Mouse (Mus musculus): ENCODE data around the gene Cacna1a. TPM values are rescaled to one million over a fixed set of nuclear protein-coding genes. Genes with fewer than 3 reads are reported as not detected.
"Not testable (repeated sequence)": the region's sequence is repeated elsewhere in the genome, so short reads cannot be mapped to it uniquely, and the experiment has no call there.

Cacna1a gene
- total RNA-seq, 4 experiments from 2014 or later = 177 to 203 (median 185) TPM

DNA sequence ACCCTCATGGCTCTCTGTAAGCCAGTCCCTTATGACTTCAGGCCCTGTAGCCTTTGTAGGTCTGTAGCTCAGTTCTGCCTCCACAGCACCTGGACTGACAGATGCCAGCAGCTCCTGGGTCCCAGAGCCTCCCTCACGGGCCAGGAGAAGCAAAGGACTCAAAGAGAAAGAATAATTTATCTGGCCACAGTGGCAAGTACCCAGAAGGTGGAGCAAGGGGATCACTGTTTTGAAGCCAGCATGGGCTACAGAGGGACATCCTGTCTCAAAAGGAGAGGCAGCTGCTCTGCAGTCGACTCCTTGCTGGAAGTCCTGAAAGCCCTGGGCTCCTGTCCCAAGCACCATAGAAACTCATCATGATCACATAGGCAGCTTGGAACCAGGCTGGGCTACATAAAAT is 198.0 kb downstream of the Cacna1a start:
- DNase-seq (ENCODE audit: low spot score in 2 of 2) = no peak

DNA sequence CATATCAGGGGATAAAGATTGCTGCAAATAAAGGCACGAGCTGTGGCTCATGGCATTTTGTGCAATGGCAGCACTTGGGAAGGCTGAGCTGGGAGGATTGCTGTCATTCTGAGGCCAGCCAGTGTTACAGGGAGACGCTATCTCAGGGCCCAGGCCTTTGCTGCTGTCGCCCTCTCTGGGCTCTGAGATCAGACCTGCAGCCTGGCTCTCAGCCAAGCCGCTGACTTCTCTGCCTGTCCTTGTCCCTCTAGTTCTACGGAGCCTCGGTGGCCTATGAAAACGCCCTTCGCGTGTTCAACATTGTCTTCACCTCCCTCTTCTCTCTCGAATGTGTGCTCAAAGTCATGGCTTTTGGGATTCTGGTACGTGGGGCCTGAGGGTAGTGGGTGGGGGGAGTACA is 200.3 kb downstream of the Cacna1a start:
- no peak for DNase-seq (ENCODE audit: low spot score in 2 of 2)

DNA sequence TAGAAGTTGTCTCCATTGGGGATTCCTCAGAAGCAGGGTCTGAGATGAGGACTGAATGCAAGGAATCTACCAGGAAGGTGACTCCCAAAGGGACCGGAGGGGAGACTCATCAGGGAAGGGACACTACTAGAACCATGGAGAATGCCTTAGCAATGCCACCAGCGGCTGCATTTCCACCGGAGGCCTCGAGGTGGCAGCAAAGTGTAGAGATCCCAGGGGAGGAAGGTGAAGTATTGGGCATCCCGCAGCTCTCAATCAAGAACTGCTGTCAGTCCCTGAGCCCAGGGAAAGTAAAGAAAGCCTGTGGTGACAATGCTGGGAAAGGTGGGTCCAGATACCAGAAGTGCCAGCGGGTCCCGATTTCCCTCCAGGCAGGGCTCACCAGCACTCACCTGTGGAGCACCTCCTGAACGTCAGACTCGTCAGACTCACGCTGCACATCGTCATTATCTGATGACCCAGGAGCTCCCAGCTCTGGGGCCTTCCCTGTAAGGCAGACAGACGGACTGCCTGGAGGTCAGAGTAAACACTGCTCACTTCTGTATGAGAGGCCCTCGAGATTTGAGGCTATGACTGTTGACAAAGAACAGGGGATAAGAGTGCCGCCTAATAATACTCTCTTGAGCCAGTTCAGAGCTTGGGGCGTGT is 203.9 kb downstream of the Cacna1a start:
- DNase-seq (ENCODE audit: low spot score in 2 of 2) = peak in 1 of 2 experiments; percentile 80

DNA sequence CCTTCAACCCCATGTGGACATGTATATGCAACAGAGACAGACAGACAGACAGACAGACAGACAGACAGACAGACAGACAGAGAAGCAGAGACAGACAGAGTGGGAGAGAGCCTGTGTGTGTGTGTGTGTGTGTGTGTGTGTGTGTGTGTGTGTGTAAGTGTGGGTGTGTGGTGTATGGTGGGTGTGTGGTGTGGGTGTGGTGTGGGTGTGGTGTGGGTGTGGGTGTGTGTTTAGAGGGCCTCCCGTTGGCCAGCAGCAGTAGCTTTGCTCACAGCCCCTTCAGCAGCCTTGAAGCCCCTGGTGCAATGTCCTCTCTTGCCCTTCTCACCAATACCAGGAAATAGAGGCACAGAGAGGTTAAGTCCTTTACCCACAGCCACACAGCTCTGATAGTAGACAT is 204.9 kb downstream of the Cacna1a start:
- DNase-seq (ENCODE audit: low spot score in 2 of 2) = no peak

DNA sequence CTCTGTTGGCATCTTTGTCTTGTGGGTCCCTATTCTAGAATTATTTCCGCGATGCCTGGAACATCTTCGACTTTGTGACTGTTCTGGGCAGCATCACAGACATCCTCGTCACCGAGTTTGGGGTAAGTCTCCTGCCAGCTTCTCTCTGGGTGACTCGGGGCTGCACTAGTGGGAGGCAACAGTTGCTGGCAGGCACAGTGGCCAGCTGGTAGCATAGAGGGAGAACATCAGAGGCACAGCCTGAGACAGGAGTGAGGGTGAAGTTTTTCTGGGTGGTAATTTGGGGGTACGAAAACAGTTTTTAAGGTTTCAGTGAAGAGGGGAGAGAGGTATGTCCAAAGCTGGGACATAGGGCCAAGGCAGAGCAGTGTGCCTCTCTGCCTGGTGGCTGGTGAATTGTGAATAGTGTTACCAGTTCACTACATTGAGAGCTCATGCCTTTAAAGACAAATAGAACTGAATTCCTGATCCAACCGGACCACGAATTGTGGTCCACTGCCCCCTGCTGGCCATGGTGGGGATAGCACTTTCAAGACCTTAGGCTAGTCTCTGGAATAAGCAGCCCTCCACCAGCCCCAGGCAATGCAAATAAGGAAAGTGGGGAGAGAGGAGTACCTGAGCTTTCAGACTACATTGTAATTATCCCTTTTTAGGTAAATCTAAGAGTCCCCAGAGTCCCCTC is 206.0 kb downstream of the Cacna1a start:
- DNase-seq (ENCODE audit: low spot score in 2 of 2) = peak in 1 of 2 experiments; percentile 69

DNA sequence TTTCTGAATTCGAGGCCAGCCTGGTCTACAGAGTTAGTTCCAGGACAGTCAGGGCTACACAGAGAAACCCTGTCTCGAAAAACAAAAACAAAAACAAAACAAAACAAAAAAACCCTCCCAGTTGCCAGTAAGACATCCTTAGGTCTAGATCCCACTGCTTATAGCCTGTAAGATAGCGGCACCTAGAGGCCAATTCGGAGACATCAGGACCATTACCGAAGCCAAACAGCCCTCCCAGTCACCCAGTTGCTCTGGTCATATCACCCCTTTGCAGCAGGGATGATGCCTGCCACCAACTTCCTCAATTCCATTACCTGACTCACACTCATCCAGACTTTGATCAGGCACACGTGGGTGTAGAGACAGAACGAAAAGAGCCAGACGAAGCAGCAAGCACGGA is 207.4 kb downstream of the Cacna1a start:
- no peak for DNase-seq (ENCODE audit: low spot score in 2 of 2)

DNA sequence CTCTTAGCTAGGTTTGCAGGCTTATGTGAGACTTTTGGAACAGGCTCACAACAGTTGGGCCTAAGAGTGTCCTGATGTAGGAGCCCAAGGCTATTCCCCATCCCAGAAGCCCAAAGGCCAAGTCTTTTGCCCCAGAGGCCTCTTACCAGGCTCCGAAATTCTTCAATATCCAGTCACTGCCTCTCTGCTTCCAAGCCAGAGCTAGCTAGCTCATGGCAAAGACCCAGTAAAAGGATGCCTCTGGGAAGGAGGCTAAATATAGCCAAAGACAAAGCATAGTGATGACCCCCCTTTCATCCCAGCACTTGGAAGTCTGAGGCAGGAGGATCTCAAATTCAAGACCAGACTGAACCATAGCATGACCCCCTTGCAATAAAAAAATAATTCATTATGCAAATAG is 211.2 kb downstream of the Cacna1a start:
- no peak for DNase-seq (ENCODE audit: low spot score in 2 of 2)

DNA sequence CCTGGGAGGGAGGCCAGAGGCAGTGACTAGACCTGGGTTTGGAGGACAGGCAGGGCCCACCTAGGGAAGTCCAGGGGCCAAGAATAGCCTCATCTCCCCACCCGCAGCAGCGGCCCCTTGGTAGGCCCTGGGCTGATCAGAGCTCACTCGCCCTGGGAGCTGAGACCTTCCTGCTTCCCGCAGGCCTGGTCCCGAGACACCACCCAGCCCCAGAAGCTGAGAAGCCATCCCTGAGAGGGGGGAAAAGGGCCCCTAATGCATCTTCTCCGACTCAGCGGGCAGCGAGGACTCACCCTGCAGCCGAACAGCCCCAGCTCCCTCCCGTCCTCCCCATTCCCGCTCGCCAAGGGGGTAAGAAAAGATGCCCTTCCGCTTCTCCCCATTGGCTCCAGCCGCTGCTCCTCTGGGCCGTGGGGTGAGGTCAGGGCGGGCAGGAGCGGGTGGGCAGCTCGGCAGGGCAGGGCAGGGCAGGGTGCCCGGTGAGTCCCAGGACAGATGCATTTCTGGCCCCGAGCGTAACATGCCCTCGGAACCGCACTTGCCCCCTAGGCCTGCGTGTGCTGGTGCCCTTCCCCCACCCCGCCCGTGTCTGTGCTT is 212.2 kb downstream of the Cacna1a start:
- no peak for DNase-seq (ENCODE audit: low spot score in 2 of 2)

DNA sequence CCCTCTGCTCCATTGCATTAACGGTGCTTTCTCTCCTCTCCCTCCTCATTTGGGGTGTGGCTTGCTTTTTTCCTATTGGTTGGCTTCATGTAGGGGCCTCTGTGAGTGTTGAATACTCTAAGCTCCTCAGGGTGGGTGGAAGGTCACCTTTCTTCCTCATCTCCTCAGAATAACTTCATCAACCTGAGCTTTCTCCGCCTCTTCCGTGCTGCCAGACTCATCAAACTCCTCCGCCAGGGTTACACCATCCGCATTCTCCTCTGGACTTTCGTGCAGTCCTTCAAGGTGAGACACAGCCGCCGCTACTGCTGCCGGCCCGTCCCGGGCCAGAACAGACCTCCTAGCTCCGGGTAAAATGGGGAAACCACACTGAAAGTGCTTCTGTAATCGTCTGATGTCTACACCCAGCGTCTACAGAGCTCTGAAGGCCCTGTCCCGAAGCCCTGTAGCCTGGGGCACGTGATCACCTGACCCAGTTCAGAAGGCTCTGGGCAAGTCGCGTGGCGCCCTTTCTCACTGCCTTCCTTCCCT is 213.0 kb downstream of the Cacna1a start:
- no peak for DNase-seq (ENCODE audit: low spot score in 2 of 2)

DNA sequence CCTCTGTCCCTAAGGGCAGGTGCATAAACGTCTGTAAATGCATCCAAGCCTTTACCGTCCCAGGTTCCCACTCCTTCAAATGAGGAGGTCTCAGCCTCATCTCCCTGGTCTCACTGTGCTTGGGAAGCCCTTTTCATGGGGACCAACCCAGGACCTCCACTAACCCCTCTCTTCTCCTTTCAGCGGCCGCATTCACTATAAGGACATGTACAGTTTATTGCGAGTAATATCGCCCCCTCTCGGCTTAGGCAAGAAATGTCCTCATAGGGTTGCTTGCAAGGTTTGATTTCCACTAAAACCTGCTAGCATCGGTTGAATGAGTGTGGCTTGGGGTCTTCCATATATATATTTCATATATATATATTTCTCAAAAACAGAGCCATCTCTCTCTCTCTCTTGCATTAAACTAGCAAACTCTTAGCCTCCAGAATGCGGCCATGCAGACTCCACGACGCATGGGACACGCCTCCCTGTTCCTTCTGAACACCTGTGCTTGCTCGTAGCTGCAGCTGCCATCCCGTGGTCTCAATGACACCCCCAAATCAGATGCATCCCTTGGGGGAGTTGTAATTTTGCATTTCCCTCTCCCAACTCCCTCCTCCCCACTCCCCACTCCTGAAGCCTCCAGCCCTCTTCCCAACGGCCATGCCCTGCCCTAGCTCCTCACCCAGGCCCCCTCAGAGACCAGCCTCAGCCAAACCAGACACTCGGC is 226.4 kb downstream of the Cacna1a start:
- no peak for DNase-seq (ENCODE audit: low spot score in 2 of 2)

DNA sequence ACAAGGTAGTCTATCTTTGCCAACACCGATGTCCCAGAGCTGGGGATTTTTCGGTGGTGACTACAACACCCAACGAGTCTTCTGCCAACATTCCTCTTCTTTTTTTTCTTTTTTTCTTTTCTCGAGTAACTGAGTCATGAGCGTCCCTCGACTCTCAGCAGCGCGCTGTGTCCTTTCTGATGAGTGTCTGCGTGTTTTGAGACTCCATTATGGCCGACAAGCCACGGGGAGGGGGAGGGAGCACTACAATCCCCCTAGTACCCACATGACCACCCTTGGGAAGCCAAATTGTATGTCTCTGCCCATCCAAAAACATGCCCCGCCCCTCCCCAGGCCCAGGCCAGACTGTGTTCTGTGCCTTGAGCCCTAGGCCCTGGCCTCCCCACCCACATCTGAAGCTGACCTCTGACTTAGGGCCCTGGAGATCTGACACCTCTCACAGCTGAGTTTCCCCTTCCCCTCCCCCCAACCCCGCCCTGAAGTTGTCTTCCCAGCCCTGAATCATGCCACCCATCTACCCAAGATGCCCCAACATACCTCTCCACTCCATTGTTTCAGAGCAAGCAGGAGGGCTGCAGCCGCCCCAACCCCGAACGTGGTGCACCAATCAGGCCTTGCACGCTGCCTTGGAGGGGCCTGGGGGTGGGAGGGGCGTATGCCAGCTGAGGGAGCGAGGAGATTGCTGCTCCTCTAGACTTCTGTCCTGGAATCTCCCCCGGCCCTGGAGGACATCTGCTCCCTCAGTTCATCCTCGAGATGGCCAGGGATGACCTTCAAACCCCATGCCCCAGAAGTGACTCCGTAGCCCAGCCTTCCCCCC is 227.6 kb downstream of the Cacna1a start:
- DNase-seq (ENCODE audit: low spot score in 2 of 2) = no peak

DNA sequence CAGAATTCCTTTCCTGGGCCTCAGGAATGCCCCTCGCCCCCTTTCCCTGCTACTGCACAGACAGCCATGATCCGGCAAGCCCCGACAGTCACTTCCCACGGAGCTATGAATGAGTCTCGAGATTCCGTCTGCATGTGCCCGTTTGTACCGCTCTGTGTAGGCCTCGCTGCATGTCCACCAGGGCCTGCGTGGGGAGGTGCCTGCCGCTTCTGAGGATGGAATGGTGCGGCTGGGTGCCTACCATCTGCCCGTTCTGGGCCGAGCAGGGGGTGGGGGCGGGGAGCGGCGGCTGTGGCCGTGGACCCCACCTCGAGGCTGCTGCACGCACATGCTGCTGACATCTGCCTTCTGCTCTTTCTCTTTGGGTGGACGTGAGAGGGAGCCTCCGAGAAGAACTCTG is 228.8 kb downstream of the Cacna1a start:
- no peak for DNase-seq (ENCODE audit: low spot score in 2 of 2)

DNA sequence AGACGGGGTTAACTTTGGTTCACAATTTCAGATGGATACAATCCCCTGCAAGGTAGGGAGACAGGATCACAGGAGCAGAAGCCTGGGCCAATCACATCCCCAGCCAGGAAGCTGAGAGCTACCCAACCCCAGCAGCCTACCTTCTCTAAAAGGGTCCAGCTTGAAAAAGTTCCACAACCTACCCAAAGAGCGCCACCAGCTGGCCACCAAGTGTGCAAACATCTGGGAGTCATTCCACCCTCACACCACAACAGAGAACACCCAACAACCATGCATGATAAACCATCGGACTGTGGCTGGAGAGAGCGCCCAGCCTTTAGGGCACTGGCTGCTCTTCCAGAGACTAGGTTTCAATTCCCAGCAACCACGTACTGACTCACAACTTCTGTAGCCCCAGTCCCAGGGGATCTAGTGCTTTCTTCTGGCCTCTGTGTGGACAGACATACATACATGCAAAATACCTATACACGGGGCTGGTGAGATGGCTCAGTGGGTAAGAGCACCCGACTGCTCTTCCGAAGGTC is 232.9 kb downstream of the Cacna1a start:
- no peak for DNase-seq (ENCODE audit: low spot score in 2 of 2)

DNA sequence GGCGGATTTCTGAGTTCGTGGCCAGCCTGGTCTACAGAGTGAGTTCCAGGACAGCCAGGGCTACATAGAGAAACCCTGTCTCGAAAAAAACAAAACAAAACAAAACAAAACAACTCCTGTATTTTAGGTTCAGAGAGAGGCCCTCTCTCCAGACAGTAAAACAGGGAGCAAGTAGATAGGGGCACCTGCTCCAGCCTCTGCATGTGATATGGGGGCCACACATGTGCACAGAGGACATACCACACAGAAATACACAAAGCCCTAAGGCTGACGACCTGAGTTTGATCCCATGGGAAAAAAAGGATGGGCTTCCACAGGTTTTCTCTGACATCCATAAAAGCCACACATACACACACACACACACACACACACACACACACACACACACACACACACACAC is 235.2 kb downstream of the Cacna1a start:
- not testable (repeated sequence) for DNase-seq (ENCODE audit: low spot score in 2 of 2)

DNA sequence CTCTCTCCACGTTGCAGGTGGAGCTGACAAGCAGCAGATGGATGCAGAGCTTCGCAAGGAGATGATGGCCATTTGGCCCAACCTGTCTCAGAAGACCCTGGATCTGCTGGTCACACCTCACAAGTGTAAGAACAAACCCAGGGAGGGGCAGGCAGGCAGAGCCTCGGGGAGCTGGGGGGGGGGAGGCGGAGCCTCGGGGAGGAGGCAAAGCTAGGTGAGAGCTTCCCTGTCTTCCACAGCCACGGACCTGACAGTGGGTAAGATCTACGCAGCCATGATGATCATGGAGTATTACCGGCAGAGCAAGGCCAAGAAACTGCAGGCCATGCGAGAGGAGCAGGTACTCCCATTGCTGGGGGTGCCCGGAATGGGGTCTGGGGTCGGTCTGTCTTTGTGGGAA is 241.3 kb downstream of the Cacna1a start:
- DNase-seq (ENCODE audit: low spot score in 2 of 2) = no peak

DNA sequence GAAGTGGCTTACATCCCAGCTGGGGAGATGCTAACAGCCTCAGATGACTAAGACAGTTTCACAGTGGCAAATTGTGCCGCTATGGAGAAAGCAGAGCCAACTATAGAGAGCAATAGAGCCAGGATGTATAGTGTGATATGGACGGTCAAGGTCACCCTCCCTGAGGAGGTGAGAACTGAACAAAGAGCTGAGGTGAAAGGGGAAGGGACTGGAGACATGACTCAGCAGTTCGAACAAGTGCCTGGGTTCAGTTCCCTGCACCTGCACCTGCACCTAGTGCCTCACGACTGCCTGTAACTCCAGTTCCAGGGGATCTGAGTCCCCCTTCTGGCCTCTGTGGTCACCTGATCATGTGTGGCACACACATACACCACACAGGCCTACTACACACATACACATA is 241.9 kb downstream of the Cacna1a start:
- DNase-seq (ENCODE audit: low spot score in 2 of 2) = no peak

DNA sequence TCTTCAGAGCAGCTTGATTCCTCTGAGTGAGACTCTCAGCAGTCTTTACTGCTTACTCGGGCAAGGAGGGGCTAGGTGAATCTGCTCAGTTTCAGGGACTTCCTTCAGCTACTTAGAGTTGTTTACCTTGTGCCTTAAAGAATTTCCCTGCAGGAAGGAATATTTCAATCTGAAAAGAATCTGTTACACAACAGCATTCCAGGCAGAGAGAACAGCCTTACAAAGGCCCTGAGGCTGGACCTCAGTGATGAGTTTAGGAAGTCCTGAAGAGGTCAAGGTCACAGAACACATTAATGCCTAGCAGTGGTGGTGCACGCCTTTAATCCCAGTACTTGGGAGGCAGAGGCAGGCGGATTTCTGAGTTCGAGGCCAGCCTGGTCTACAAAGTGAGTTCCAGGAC is 243.6 kb downstream of the Cacna1a start:
- DNase-seq (ENCODE audit: low spot score in 2 of 2) = no peak

DNA sequence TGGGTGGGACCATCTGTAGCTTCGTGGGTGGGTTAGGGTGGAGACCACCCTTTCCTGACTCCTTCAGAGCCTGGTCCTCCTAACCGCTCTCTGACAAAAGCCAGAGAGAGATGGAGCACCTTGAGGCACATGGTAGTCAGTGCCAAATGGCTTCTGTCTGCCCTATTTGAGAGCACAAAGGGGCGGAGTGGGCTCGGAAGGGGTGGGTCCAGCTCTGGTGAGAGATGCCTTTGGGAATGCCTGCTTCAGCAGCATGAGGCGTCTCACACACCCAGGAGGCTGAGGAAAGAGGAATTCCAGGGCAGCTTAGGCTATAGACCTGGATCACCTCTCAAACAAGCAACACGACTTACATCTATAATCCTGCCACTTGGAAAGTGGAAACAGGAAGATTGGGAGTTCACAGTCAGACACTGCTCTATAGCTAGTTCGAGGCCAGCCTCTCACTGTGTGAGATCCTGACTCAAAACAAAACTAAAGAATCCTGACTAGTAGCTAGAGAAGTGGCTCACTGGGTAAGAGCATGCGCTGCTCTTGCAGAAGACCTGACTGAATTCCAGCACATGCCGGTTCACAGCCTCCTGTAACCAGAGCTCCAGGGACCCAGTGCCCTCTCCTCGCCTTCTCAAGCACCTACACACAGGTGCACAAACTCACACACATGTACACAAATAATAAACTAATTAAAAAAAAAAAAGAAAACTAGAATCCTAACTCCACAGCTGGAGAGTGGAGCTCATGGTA is 245.8 kb downstream of the Cacna1a start:
- DNase-seq (ENCODE audit: low spot score in 2 of 2) = no peak

DNA sequence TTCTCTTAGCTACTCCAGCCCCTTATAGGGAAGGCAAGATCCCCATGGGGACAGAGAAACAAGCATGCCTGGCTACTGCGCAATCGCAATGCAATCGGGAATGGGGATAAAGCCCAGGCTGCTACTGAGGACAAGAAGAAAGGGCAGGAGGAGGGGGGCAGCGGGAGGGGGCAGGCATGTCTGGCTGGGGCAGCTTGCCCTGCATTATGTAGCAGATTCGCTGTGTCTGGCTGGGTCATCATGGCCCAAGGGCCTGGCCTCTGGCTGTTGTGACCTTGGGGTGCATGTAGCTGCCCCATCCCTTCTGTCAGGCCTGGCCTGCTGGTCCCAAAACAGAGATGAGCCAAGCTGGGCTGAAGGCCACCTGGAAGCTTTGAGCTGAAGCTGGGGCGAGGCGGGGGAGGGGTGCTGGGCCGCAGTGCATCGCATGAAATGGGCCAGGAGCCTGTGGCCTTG is 246.6 kb downstream of the Cacna1a start:
- no peak for DNase-seq (ENCODE audit: low spot score in 2 of 2)

DNA sequence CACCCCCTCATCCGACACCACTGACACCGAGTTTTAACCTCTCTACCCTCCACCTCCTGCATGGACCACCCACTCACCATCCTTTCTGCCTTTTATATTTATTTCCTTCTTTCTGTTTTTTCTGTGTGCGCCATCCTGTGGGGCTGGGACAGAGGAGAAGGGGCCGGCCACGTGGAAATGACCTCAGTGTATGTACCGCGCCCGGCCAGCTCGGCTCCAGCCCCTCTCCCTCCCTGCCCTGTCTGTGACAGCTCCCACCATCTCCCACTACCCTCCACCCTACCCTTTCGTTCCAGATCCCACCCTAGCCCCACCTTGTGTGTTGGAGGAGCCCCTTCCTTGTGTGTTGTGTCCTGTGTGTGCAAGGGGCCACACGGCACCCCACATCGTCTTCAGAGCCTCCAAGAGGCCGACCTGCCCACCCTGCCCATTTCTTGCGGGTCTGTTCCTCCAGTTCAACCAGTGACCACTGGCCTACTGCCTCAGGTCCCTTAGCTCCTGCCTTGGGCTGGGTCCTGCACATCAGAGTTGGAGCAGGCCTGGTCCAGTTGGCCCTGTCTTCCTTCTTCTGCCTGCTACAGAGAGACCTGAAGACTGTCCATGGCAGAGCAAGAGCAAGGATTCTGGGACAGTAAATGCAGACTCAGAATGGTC is 247.3 kb downstream of the Cacna1a start:
- no peak for DNase-seq (ENCODE audit: low spot score in 2 of 2)

Measured in left cerebral cortex, adult 8-10 months (tissue).